Mouse (Mus musculus) common myeloid progenitor, adult 5-6 weeks (primary cell): ENCODE results near the gene Gm37419. TPM values are rescaled to one million over a fixed set of nuclear protein-coding genes. Genes with fewer than 3 reads are reported as not detected.
A peak's percentile ranks its signal among the peaks of the same experiment; 100 is the strongest.

Source experiments
- ATAC-seq: replicated peaks from 2 replicates; pipeline ENCODE4 v1.8.0; 2016; ENCODE audit warnings: low read depth, mild to moderate bottlenecking, moderate TSS enrichment, inconsistent platforms; ENCODE audit not compliant: poor library complexity, severe bottlenecking
- total RNA-seq: library from RNA; stranded (forward); fragments of 200-1000, 187-1606 nt; gene quantifications from 2 replicates; pipeline ENCODE4 v1.2.3, GENCODE M21; 2017

Gm37419 gene
- not detected in 2 replicates for total RNA-seq

DNA sequence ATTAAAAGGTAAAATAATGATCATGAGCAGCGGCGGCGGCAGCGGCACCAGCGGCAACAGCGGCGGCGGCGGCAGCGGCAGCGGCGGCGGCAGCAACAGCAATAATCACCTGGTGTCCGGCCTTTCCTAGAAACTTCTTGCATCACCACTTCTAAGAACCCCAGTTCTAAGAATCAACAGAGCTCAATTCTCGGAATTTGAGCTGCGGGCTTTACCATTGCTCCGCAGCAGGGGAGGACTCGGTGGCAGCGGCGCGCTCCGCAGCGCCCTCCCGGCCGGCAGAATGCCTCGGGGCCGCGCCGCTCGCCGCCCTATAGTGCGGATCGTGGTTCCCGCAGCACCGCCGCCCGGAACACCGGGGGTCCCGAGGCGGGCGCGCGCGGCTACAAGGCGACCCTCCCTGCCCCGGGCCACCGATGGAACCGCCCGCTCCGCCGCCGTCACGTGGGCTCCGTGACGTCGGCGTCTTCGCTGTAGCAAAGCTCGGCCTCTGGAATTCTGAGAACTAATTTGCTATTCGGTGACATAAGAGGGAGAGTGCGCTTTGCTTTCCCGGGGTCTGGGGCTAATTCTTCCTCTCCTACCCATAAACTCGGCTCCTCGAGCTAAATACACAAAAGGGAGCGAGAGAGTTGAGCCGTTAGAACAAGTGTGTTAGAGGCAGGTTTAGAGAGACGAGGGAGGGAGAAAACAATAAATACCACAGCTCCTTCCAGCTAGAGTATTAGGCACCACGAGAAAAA is at the start of gene Gm37419, which contains the start of gene Bcl6:
Gene Gm37419, plus strand, starts transcription at position 17 of the 743 bp plus-strand sequence.
Gene Bcl6, minus strand, starts transcription at position 387 of the 743 bp plus-strand sequence.
- peak; percentile 45 for ATAC-seq

DNA sequence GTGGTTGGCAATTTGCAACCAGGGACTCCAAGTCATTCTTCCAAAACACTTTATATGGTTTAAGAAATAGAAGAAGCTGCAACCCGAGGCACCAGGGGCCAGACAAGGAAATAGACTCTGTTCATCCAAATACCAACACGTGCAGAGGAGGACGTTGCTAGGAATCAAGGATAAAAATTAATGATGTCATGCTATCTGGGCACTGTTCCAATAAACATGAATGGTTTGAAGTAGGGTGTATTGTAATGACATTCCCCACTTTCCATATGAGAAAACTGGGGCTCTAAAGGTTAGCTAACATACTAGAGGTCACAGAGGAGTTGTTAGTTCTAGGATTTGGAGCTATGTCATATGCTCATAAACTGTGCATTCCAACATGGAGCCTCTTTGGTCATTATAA is 43.5 kb upstream of the Gm37419 start:
- ATAC-seq, result no peak

DNA sequence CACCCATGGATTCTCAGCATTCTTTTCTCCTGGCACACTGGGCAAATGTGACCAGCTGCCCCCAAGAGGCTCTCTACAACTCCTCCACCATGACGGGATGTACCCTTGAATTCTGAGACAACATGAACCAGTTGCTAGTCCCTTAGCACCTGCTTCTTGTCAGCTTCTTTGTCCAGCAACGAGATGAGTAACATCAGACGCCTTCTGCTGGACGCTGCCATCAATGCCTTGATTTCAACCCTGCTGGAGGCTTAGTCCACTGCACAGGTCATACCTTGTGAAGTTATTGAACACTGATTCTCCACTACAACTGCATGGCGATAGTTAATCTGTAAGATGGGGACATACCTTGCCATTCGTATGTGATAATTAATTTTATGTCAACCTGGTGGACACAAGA is 40.6 kb upstream of the Gm37419 start:
- ATAC-seq, result no peak

DNA sequence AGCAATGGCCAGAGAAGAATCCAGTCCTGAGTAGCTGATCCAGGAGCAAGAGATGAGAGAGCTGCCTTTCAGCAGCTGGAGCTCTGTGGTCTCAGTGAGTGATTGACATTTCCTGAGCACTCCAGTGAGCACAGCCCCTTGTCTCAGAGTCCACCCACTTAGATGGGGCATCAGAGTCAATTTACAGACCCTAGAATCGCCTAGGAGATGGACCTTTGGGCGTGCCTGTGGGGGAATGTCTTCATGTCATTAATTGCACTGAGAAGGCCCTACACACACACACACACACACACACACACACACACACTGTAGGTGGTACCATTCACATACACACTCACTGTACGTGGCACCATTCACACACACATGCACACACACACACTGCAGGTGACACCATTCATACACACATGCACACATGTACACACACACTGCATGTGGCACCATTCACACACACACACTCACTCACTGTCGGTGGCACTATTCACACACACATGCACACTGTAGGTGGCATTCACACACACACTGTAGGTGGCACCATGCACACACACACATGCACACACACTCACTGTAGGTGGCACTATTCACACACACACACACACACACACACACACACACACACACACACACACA is 36.1 kb upstream of the Gm37419 start:
- no peak for ATAC-seq

DNA sequence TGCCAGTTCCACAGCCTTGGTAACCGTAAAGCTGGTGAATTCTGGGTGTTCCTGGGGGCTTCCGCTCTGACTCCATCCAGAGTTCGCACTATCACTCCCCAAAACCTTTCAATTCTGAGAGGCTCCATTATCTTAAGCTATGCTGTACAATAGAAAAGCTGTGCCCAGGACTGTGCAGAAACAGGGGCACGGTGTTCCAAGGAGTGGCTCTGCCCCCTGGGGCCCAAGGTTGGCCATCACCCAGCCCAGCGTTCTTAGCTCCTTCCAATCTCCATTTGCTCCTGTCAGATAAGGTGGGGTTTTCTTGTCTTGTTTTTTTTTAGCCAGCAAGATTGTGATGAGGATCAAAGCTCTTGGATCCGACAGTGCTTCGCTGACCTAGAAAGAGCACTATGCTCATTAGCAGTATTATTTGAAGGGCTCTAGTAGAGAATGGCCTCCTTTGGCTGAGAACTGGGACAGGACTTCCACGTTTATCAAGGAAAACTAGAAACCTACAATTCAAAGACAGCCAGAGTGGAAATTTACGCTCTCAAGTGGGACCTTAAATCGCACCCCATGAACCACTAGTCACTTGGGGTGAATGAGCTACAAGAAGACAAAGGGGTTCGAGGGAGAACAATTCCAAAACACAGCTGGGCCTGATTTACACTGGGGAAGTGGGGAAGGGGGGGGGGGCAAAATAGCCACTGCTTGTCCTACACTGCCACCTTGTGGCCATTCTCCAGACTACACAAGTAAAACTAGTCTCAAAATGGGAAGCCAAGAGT is 34.9 kb upstream of the Gm37419 start:
- ATAC-seq, result peak; percentile 65; the same call in 1 of the 2 replicates

DNA sequence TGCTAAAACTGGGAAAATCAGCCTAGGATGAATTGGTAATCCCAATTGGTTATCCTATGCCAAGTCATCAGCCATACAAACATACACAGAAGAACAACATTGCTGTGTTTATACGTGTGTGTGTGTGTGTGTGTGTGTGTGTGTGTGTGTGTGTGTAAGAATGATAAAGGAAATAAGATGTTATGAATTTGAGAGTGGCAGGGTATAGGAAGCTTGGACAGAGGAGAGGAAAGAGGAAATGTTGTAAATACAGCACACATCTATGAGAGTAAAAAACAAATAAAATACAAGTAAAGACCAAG is 34.4 kb upstream of the Gm37419 start:
- no peak for ATAC-seq

DNA sequence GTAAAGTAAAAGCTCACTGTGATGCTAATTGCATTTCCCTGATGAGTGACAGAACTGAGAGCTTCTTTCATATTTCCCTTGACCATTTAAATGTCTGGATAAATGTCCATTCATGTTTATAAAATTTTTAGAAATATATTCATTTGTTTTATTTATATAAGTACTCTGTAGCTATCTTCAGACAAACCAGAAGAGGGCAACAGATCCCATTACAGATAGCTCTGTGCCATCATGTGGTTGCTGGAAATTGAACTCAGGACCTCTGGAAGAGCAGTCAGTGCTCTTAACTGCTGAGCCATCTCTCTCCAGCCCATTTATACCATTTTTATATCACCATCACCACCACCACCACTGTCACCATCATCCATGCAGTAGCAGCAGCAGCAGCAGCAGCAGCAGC is 29.3 kb upstream of the Gm37419 start:
- no peak for ATAC-seq

DNA sequence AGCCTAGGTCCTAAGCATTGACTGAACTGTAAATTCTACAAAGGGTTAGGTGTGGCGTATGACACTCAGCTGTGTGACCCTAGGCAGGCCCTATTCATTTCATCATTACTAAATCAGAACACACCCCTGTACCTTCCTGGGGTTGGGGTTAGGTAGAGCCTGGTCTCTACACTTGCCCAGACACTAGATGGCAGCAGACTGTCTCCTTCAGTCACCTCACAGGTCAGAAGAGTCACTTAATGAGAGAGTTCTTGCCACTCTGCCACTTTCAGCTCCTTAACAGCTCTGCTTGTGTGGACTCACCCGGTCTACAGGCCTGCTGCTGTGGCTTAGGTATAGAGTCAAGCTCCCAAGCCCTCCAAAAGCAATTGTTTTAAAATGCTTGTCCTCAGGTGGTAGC is 25.9 kb upstream of the Gm37419 start:
- peak; percentile 65 for ATAC-seq

DNA sequence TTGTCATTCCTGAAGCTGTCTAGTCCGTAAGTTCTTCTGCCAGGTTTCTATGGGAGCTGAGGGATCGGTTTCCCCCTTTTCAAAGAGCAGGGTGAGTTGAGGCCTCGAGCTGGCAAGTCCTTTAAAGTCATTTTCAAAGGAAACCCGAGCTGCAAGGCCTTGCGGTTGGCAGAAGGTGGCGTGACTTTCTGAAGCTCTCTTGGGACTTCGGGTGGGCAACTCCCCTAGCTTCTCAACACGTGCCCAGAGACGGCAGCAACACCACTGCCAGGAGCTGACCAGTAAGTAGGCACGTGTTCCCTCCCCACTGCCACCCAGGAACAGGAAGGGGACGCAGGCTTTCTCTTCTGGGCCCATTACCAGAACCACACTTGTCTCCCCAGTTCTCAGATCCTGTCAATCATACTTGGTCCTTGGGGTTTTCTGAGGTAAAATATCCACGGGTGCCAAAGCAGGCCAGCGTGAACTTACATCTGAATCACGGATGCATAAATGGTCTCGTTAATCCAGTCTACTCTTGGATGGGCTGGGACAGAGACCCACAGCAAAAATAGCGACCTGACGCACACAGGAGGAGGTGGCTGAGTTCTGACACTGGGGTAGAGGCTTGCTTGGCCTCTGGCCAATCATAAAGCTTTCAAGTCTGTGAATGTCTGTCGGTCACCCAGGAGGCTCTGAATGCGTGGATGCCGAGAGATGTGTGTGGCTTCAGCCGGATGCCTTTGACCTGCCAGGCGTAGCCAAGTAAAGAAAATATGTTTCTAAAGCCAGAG is 24.2 kb upstream of the Gm37419 start:
- no peak for ATAC-seq

DNA sequence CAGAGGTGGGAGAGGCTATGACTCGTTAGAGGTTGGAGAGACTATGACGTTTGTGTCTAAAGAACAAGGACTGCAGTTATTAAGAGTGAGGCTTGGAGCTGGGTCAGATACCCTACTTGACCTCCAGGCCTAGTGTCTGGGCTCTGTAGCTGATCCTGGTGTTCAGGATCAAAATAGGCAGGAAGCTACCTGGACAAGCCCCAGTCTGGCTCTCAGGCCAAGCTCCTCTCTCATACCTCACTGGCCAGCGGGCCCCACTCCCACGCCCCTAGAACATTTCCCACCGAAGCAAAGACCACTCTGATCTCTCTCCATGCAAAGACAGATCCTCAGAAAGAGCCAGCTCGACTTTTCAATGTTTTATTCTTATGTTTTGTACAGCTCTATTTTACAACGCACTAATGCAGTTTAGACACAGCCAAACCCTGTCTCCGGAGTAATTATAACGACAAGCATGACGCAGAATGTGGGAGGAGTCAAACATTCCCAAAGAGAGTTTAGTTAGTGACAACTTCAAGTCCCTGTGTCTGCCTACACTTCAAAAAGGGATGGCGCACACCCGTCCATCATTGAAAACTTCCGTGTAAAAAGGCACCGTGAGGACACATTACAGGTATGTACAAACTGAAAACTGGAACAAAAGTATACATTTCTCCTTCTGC is 23.4 kb upstream of the Gm37419 start:
- no peak for ATAC-seq

DNA sequence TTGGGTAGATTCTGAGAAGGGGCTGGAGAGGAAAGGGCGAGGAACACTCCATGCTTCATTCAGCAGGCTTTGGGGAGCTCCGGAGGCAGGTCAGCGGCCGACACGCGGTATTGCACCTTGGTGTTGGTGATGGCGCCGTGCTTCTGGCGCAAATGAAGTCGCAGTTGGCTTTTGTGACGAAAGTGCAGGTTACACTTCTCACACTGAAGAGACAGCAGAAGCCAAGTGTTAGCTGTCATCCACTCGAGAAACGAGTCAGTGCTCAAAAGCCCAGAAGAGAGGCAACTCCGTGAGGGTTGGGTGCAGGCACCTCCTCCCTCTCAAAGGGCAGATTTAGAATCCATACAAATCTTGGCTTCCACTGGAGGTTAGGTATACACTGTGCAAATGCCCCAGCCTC is 22.2 kb upstream of the Gm37419 start:
- no peak for ATAC-seq

DNA sequence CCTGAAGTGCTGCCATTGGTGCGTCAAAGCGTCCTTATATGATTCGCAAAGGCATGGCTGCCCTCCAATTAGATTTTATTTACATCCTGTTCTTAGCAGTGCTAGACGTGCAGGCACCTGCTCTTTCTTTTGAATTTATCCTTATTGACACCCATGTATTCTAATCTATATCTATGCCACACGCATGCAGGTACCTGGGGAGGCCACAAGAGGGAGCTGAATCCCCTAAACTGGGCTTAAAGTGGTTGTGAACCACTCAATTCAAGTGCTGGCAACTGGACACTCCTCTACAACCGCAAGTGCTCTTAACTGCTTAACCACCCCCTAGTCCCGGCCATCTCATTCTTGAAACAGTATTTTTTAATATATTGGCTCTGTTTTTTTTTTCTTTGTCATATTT is 21.0 kb upstream of the Gm37419 start:
- ATAC-seq, result 0 out of 2 replicates have a peak, but pooled peaks have one; percentile 32

DNA sequence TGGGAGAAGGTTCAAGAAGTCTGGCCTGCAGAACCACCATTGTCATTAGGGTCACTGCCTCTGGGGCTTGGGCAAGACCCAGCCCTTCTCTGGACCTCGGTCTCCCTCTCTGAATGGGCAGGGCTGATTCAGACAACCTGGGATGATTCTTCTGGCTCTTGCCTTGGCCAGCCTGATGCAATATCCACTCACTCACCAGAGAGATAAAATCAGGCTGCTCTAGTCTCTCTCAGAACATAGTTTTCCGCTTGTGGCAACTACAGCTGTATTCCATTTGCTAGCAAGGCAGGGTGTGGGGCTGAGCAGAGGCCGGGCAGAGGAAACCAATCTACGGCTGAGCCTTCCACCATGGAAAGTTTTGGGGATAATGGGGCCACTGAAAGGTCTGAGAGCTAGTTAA is 19.4 kb upstream of the Gm37419 start:
- no peak for ATAC-seq

DNA sequence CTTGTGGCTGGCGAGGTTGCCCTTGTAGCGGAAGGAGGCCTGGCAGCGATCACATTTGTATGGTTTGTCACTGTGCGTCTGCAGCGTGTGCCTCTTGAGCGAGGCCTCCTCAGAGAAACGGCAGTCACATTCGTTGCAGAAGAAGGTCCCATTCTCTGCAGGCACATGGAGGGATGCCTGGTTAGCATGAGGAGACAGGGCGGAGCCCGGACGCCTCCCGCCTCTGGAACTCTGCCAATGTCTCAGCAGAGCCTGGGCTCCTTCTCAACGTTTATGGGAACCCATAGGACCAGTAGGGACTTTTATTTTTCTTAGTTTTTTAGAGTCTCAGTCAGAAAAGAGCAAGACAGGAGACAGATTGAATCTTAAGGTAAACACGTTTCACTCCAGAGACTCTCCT is 18.4 kb upstream of the Gm37419 start:
- no peak for ATAC-seq

DNA sequence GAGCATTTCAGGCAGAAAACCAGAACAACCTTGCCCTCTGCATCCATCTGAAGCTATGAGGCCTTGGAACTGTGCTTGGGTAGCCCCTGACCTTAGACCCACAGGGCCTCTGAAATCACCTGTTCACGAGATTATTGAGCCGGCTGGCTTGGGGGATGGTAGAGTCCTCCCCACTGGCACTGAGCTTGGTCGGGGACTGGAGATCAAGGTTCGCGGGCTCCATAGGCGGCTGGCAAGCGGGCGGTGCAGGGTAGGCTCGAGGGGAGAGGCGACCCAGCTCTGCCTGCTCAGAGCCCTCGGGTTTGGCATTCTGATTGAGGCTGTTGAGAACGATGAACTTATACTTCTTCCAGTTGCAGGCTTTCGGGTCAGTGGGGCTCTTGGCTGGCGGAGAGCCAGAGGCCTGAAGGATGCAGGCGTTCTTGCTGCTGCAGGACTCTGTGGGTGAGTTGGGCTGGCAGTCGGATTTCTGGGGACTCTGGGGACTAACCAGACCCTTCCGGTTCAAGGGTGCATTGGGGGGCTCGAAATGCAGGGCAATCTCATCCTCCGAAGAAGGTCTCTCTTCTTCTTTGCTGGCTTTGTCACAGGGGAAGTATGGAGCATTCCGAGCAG is 16.0 kb upstream of the Gm37419 start:
- no peak for ATAC-seq

DNA sequence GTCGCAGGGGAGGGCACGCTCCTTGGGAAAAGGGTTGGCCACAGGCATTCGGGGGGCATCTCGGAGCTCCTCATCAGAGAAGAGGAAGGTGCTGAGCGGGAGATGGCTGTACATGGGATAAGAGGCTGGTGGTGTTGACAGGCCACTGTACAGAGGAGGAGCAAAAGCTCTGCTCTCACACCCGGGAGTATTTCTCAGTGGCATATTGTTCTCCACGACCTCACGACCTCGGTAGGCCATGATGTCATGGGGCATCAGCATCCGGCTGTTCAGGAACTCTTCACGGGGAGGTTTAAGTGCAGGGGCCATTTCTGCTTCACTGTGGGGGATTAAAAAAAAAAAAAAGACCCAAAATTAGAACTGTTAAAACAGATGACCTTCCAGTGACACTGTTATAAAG is 15.4 kb upstream of the Gm37419 start:
- ATAC-seq, result no peak

DNA sequence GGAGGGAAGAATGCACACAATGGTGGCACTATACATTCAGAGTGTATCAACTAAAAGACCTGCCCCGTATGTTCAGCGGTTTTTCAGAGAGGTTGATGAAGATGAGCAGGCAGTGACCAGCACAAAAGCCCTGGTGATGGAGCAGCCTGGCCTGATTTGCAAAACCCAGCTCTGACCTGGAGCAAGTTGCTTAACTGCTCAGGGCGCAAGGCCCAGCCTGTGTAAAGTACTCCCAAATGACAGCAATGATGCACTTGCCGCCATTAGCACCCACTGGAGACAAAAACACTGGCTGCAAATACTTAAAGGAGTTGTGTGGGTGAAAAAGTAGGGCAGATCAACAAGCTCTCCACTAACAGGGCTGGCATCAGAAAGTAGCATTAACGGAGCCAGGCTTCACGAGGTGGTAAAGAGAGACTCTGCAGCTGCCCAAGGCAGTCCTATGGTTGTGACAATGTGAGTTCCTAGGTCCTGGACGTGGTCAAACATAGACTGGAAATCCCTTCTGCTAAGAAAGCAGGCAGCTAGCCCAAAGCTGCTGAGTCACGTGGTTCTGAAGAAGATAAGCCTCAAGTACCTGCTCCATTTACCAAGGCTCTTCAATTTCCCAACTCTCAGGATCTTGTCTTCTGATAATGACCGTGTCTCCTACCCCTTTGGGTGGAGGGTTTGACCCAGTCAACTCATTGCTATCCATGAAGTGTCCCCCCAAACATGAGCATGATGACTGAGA is 14.5 kb upstream of the Gm37419 start:
- ATAC-seq, result no peak

DNA sequence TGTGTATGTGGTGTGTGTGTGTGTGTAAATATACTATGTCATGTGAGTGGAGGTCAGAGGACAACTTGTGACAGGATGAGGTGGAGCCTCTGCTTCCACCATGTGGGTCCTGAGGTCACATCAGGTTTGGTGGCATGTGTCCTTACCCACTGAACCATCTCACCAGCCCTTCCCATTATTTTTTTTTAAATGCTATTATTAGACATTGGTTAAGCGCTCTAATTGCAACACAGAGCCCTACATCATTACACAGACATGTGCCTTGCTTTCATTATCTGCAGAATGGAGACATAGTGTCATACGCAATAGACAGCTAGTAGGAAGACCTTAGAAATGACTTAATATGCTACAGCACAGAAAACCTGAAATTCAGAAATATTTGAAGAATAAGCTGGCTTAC is 12.1 kb upstream of the Gm37419 start:
- ATAC-seq, result no peak

DNA sequence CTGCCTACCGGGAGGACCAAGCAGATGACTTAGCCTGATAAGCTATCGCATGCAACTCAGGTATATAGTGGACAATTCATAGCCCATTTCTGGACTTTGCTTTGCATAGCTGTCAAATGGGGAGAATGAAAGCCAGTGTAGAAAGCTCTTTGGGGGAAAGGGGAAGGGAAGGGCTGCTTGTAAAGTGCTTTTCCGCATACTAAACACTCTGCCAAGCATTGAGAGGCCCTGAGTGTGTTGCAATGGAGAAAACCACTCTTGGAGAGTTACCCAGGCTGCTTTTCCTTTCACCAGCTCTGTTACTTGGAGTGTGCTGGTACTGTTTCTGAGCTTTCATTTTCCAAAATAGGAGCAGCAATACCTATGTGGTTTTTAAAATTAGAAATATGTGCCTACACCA is 10.6 kb upstream of the Gm37419 start:
- no peak for ATAC-seq
